Mouse (Mus musculus) left cerebral cortex, postnatal 14 days (tissue): Measurements from ENCODE around the gene Paqr7. TPM values are rescaled to one million over a fixed set of nuclear protein-coding genes. Genes with fewer than 3 reads are reported as not detected.

Experiments
- DNase-seq, 2 experiments: peaks; one replicate each; pipeline ENCODE4 v3.0.0; 2021 to 2022; ENCODE audit warnings: low spot score in 2 of 2, mixed read lengths in 1 of 2
- intact Hi-C: fragments of 180-260 bp; cut with DNase I; formaldehyde crosslinking; loops from one replicate; pipeline ENCODE4 v1.15.1; 2025
- long read RNA-seq, 2 experiments: library from polyadenylated mRNA; stranded (forward); transcript quantifications; one replicate each; pipeline ENCODE4 v2.0.0; 2021
- total RNA-seq, 2 experiments: library from RNA; stranded (reverse); gene quantifications; 2 replicates each; pipeline ENCODE4 v1.2.3; 2021

Gene Paqr7
- total RNA-seq: 10 to 100 TPM; 54.6 to 55.8 TPM
- long read RNA-seq, experiment 1, transcript Paqr7-201 (2 exons, 2,351 nt): major isoform, 32 of 73 reads
- long read RNA-seq, experiment 1, transcript Paqr7-205 (3 exons, 890 nt): minor isoform, 17 of 73 reads
- long read RNA-seq, experiment 1, partial matches to known transcripts: 0 of 73 reads
- long read RNA-seq, experiment 1, other reads (novel, unspliced or antisense): 24 of 73 reads
- long read RNA-seq, experiment 2, transcript Paqr7-205 (3 exons, 890 nt): minor isoform, 14 of 66 reads
- long read RNA-seq, experiment 2, transcript Paqr7-201 (2 exons, 2,351 nt): major isoform, 30 of 66 reads
- long read RNA-seq, experiment 2, partial matches to known transcripts: 20 of 66 reads
- long read RNA-seq, experiment 2, other reads (novel, unspliced or antisense): 1 of 66 reads

GRCm38 (mm10) chr4:134496595-134497210 is at the start of gene Paqr7:
Gene Paqr7, plus strand, starts transcription at chr4:134496697.
- intact Hi-C loops: no loop called here
- peak; percentile 71 to 73 for DNase-seq

GRCm38 (mm10) chr4:134447966-134448365 is 48.5 kb upstream of the Paqr7 start:
- intact Hi-C loops: loop anchor here (5.0 kb wide), 1 partner anchor 51 kb away; the partner anchor contains the start of gene Pafah2
- no peak for DNase-seq

- no peak for DNase-seq
- intact Hi-C loops: loop anchor here (5.0 kb wide), 1 partner anchor 52 kb away; the partner anchor contains the start of gene Pafah2
Observed at GRCm38 (mm10) chr4:134449595-134450391, 46.7 kb upstream of the Paqr7 start.

GRCm38 (mm10) chr4:134450392-134451195 is 45.9 kb upstream of the Paqr7 start:
- intact Hi-C loops: no loop called here
- peak; percentile 57 to 71 for DNase-seq

- DNase-seq: no peak
- intact Hi-C loops: no loop called here
Observed at GRCm38 (mm10) chr4:134451484-134451883, 45.0 kb upstream of the Paqr7 start.

GRCm38 (mm10) chr4:134453619-134454400 is 42.7 kb upstream of the Paqr7 start:
- DNase-seq: no peak
- intact Hi-C loops: no loop called here

GRCm38 (mm10) chr4:134455310-134455709 is 41.2 kb upstream of the Paqr7 start:
- DNase-seq: no peak
- intact Hi-C loops: no loop called here

- intact Hi-C loops: no loop called here
- no peak for DNase-seq
Observed at GRCm38 (mm10) chr4:134457130-134457825, 39.2 kb upstream of the Paqr7 start.

GRCm38 (mm10) chr4:134458856-134459255 is 37.6 kb upstream of the Paqr7 start:
- DNase-seq: no peak
- intact Hi-C loops: no loop called here

GRCm38 (mm10) chr4:134460277-134460676 is 36.2 kb upstream of the Paqr7 start:
- no peak for DNase-seq
- intact Hi-C loops: no loop called here

- intact Hi-C loops: no loop called here
- DNase-seq: no peak
Observed at GRCm38 (mm10) chr4:134461252-134461651, 35.2 kb upstream of the Paqr7 start.

- DNase-seq: no peak
- intact Hi-C loops: no loop called here
Observed at GRCm38 (mm10) chr4:134465789-134466188, 30.7 kb upstream of the Paqr7 start.

GRCm38 (mm10) chr4:134466381-134467262 is 29.9 kb upstream of the Paqr7 start:
- DNase-seq: no peak
- intact Hi-C loops: no loop called here

GRCm38 (mm10) chr4:134467435-134468214 is 28.9 kb upstream of the Paqr7 start:
- intact Hi-C loops: loop anchor here (2.0 kb wide), 1 partner anchor 71 kb away; the partner anchor contains the start of gene Pafah2
- no peak for DNase-seq

- DNase-seq: peak; percentile 95 to 96
- intact Hi-C loops: loop anchor here (2.0 kb wide), 1 partner anchor 71 kb away; the partner anchor contains the start of gene Pafah2
Observed at GRCm38 (mm10) chr4:134468215-134468575, 28.3 kb upstream of the Paqr7 start, which contains the start of gene Stmn1. Gene Stmn1, plus strand, starts transcription at chr4:134468320.
